Mouse (Mus musculus) erythroid progenitor cell, adult 5-6 weeks (primary cell): ENCODE data around the gene 1700030J22Rik. TPM values are rescaled to one million over a fixed set of nuclear protein-coding genes. Genes with fewer than 3 reads are reported as not detected.
A peak's percentile ranks its signal among the peaks of the same experiment; 100 is the strongest.

Experiments used
- ATAC-seq: replicated peaks from 2 replicates; pipeline ENCODE4 v1.8.0; 2016; ENCODE audit warnings: moderate number of reproducible peaks, mild to moderate bottlenecking, moderate TSS enrichment, inconsistent platforms; ENCODE audit not compliant: poor library complexity, low FRiP score, severe bottlenecking
- total RNA-seq, 2 experiments: library from RNA; stranded (forward) in 1 of 2; stranded (reverse) in 1 of 2; fragments of 150-400 nt in 1 of 2; fragments of 186-747, 209-891 nt in 1 of 2; gene quantifications; 2 replicates each; pipeline versions ENCODE4 v1.2.3 to v1.2.4; 2015 to 2017; ENCODE audit warnings: low replicate concordance in 2 of 2

Gene 1700030J22Rik
- total RNA-seq, 2 experiments from 2014 or later = not detected

GRCm38 (mm10) chr8:116921005-116921336 lies 57.8 kb downstream of the 1700030J22Rik start:
- peak; percentile 71 for ATAC-seq

Other genes starting within 250 kb of the 1700030J22Rik start
- 1.1 TPM in 1 of 2 replicates, not detected in the other for gene Cdyl2, start 246.0 kb downstream of the 1700030J22Rik start, total RNA-seq (2015; ENCODE audit: low replicate concordance)
- gene Cdyl2, start 246.0 kb downstream of the 1700030J22Rik start, total RNA-seq (2017; ENCODE audit: low replicate concordance) = 0.45 and 2.8 TPM in 2 replicates
- gene Cmc2, start 57.5 kb downstream of the 1700030J22Rik start, total RNA-seq (2015; ENCODE audit: low replicate concordance) = 38.6 and 67.4 TPM in 2 replicates
- gene Cmc2, start 57.5 kb downstream of the 1700030J22Rik start, total RNA-seq (2017; ENCODE audit: low replicate concordance) = 87.8 and 107 TPM in 2 replicates
- gene Cenpn, start 57.2 kb downstream of the 1700030J22Rik start, total RNA-seq (2015; ENCODE audit: low replicate concordance) = 72.8 and 106 TPM in 2 replicates
- gene Cenpn, start 57.2 kb downstream of the 1700030J22Rik start, total RNA-seq (2017; ENCODE audit: low replicate concordance) = 62.6 and 77.5 TPM in 2 replicates
- gene Atmin, start 35.6 kb downstream of the 1700030J22Rik start, total RNA-seq (2015; ENCODE audit: low replicate concordance) = 7.2 and 10.5 TPM in 2 replicates
- 1.0 and 2.3 TPM in 2 replicates for gene Atmin, start 35.6 kb downstream of the 1700030J22Rik start, total RNA-seq (2017; ENCODE audit: low replicate concordance)
- 2.2 and 2.5 TPM in 2 replicates for gene Gcsh, start 14.6 kb upstream of the 1700030J22Rik start, total RNA-seq (2015; ENCODE audit: low replicate concordance)
- gene Gcsh, start 14.6 kb upstream of the 1700030J22Rik start, total RNA-seq (2017; ENCODE audit: low replicate concordance) = 4.6 and 4.9 TPM in 2 replicates
- 1.1 TPM in 1 of 2 replicates, not detected in the other for gene Pkd1l2, start 103.5 kb upstream of the 1700030J22Rik start, total RNA-seq (2015; ENCODE audit: low replicate concordance)
- gene Pkd1l2, start 103.5 kb upstream of the 1700030J22Rik start, total RNA-seq (2017; ENCODE audit: low replicate concordance) = not detected in 2 replicates
- 1.8 TPM in 1 of 2 replicates, not detected in the other for gene Bco1, start 116.9 kb upstream of the 1700030J22Rik start, total RNA-seq (2015; ENCODE audit: low replicate concordance)
- not detected in 2 replicates for gene Bco1, start 116.9 kb upstream of the 1700030J22Rik start, total RNA-seq (2017; ENCODE audit: low replicate concordance)
- gene Gan, start 179.2 kb upstream of the 1700030J22Rik start, total RNA-seq (2015; ENCODE audit: low replicate concordance) = 12.3 and 15.1 TPM in 2 replicates
- 12.4 and 13.6 TPM in 2 replicates for gene Gan, start 179.2 kb upstream of the 1700030J22Rik start, total RNA-seq (2017; ENCODE audit: low replicate concordance)